Mouse (Mus musculus): ENCODE data around the gene Cdh1. TPM values are rescaled to one million over a fixed set of nuclear protein-coding genes. Genes with fewer than 3 reads are reported as not detected.

Cdh1 gene
- total and polyA plus RNA-seq, 3 experiments, result not detected

- Histone ChIP-seq H3K9me3 (replicated peaks; ENCODE audit: insufficient read depth, low read length) (no peaks in the 10 kb centered on the region), H3K36me3 (ENCODE audit: control insufficient read depth in 1 of 2, insufficient read depth in 2 of 2, low read length in 2 of 2) (peaks cover 0 to 5% of the 10 kb centered on the region in 2 experiments; a peak in 1 of 4 replicates), H3K4me3 (ENCODE audit: control insufficient read depth in 1 of 2, insufficient read depth in 1 of 2, low read depth in 2 of 2, low read length in 2 of 2) (no peak overlapping the region), H3K9ac (ENCODE audit: control insufficient read depth, low read depth, low read length, poor library complexity, severe bottlenecking) (no peak overlapping the region), H3K79me2 (ENCODE audit: control insufficient read depth, insufficient read depth, low read length, poor library complexity) (no peaks in the 10 kb centered on the region), H3K4me1 (ENCODE audit: control insufficient read depth in 1 of 2, insufficient read depth in 2 of 2, low read length in 2 of 2) (peaks cover 0 to 5% of the 10 kb centered on the region in 2 experiments; a peak in 2 of 4 replicates), H3K27me3 (ENCODE audit: control insufficient read depth in 1 of 2, insufficient read depth in 2 of 2, low read length in 2 of 2) (peaks cover 2% of the 10 kb centered on the region in 2 experiments; a peak in 3 of 4 replicates), H3K27ac (ENCODE audit: control insufficient read depth, low read depth, low read length) (no peak overlapping the region)
- TF ChIP-seq JUND (IDR thresholded peaks at IDR 0.05; ENCODE audit: low read depth, low read length) (no peak), ZNF384 (IDR thresholded peaks at IDR 0.05; ENCODE audit: low read depth, low read length) (no peak), SMC3 (IDR thresholded peaks at IDR 0.05; ENCODE audit: low read depth, low read length) (no peak), MAFK (IDR thresholded peaks at IDR 0.05; ENCODE audit: borderline replicate concordance, low read depth, low read length) (no peak), CTCF (IDR thresholded peaks at IDR 0.05 in 2 of 3, conservative IDR thresholded peaks at IDR 0.05 in 1 of 3; ENCODE audit: control insufficient read depth in 1 of 3, insufficient read depth in 1 of 3, low read depth in 2 of 3, low read length in 3 of 3, poor library complexity in 1 of 3, severe bottlenecking in 1 of 3) (no peak), CHD1 (IDR thresholded peaks at IDR 0.05; ENCODE audit: low read depth, low read length) (no peak), MAZ (IDR thresholded peaks at IDR 0.05; ENCODE audit: low read depth, low read length) (no peak), RAD21 (IDR thresholded peaks at IDR 0.05; ENCODE audit: low read depth, low read length) (no peak), USF2 (IDR thresholded peaks at IDR 0.05; ENCODE audit: borderline replicate concordance in 1 of 2, insufficient read depth in 1 of 2, low read depth in 1 of 2, low read length in 2 of 2) (no peak), POLR2A (IDR thresholded peaks at IDR 0.05; ENCODE audit: control insufficient read depth in 1 of 2, insufficient read depth in 1 of 2, low read depth in 1 of 2, low read length in 2 of 2, poor library complexity in 1 of 2) (no peak), EP300 (IDR thresholded peaks at IDR 0.05; ENCODE audit: low read depth in 1 of 2, low read length in 2 of 2) (no peak), KAT2A (conservative IDR thresholded peaks at IDR 0.05; ENCODE audit: low read depth, low read length) (no peak), BHLHE40 (IDR thresholded peaks at IDR 0.05; ENCODE audit: borderline replicate concordance, low read depth, low read length) (no peak)
- no peak for DNase-seq (ENCODE audit: low read depth, low spot score)
Observed at GRCm38 (mm10) chr8:106674318-106674717, 71.2 kb downstream of the Cdh1 start.

- peaks cover 0 to 5% of the 10 kb centered on the region in 2 experiments; a peak in 2 of 4 replicates for H3K4me1 ChIP-seq (ENCODE audit: control insufficient read depth in 1 of 2, insufficient read depth in 2 of 2, low read length in 2 of 2)
- H3K36me3 ChIP-seq (ENCODE audit: control insufficient read depth in 1 of 2, insufficient read depth in 2 of 2, low read length in 2 of 2), result peaks cover 0 to 5% of the 10 kb centered on the region in 2 experiments; a peak in 1 of 4 replicates
- TF ChIP-seq MAX (IDR thresholded peaks at IDR 0.05; ENCODE audit: low read length), result peak; percentile 84
- TF ChIP-seq NELFE (IDR thresholded peaks at IDR 0.05; ENCODE audit: low read depth, low read length), result peak; percentile 70
- TF ChIP-seq RCOR1 (IDR thresholded peaks at IDR 0.05; ENCODE audit: low read depth, low read length), result no peak
- 0 out of 2 replicates have a peak, but pooled peaks have one; percentile 8 for TF ChIP-seq GATA1 (IDR thresholded peaks at IDR 0.05; ENCODE audit: low read depth, low read length)
- TF ChIP-seq CTCF (IDR thresholded peaks at IDR 0.05 in 2 of 3, conservative IDR thresholded peaks at IDR 0.05 in 1 of 3; ENCODE audit: control insufficient read depth in 1 of 3, insufficient read depth in 1 of 3, low read depth in 2 of 3, low read length in 3 of 3, poor library complexity in 1 of 3, severe bottlenecking in 1 of 3), result peak; percentile 24 to 56 (median 51); a peak in 5 of 6 replicates
- TF ChIP-seq MYC (IDR thresholded peaks at IDR 0.05; ENCODE audit: low read depth, low read length), result peak; percentile 90
- TF ChIP-seq ELF1 (IDR thresholded peaks at IDR 0.05; ENCODE audit: low read depth, low read length), result peak; percentile 82
- 0 out of 2 replicates have a peak, but pooled peaks have one; percentile 33 for TF ChIP-seq POLR2AphosphoS2 (IDR thresholded peaks at IDR 0.05; ENCODE audit: low read length)
- no peak for TF ChIP-seq ZKSCAN1 (IDR thresholded peaks at IDR 0.05; ENCODE audit: low read depth, low read length)
- peak; percentile 68 for TF ChIP-seq SIN3A (IDR thresholded peaks at IDR 0.05; ENCODE audit: low read length)
- TF ChIP-seq CHD2 (IDR thresholded peaks at IDR 0.05; ENCODE audit: low read length), result no peak
- TF ChIP-seq MAFK (IDR thresholded peaks at IDR 0.05; ENCODE audit: borderline replicate concordance, low read depth, low read length), result no peak
- peak; percentile 57 for TF ChIP-seq HCFC1 (IDR thresholded peaks at IDR 0.05; ENCODE audit: low read depth, low read length)
- TF ChIP-seq MXI1 (IDR thresholded peaks at IDR 0.05; ENCODE audit: low read depth, low read length), result peak; percentile 87
- TF ChIP-seq TBP (IDR thresholded peaks at IDR 0.05; ENCODE audit: low read depth, low read length), result peak; percentile 24; the same call in 1 of the 2 replicates
- TF ChIP-seq POLR2A (IDR thresholded peaks at IDR 0.05; ENCODE audit: control insufficient read depth in 1 of 2, insufficient read depth in 1 of 2, low read depth in 1 of 2, low read length in 2 of 2, poor library complexity in 1 of 2), result peak in 1 of 2 experiments; percentile 59; a peak in 2 of 4 replicates
- TF ChIP-seq TAL1 (IDR thresholded peaks at IDR 0.05; ENCODE audit: low read length), result no peak
- DNase-seq (ENCODE audit: low read depth, low spot score), result peak; percentile 86
- peak overlapping the region; percentile 58 for H3K4me3 ChIP-seq (ENCODE audit: control insufficient read depth in 1 of 2, insufficient read depth in 1 of 2, low read depth in 2 of 2, low read length in 2 of 2)
- no peaks in the 10 kb centered on the region for H3K9me3 ChIP-seq (replicated peaks; ENCODE audit: insufficient read depth, low read length)
- H3K27me3 ChIP-seq (ENCODE audit: control insufficient read depth in 1 of 2, insufficient read depth in 2 of 2, low read length in 2 of 2), result peaks cover 2% of the 10 kb centered on the region in 2 experiments; a peak in 3 of 4 replicates
- H3K79me2 ChIP-seq (ENCODE audit: control insufficient read depth, insufficient read depth, low read length, poor library complexity), result no peaks in the 10 kb centered on the region
- H3K9ac ChIP-seq (ENCODE audit: control insufficient read depth, low read depth, low read length, poor library complexity, severe bottlenecking), result peak overlapping the region; percentile 66
- peak overlapping the region; percentile 65 for H3K27ac ChIP-seq (ENCODE audit: control insufficient read depth, low read depth, low read length)
Observed at GRCm38 (mm10) chr8:106674894-106675293, 71.7 kb downstream of the Cdh1 start.

Measured in MEL (cell line).